Comparison of ENCODE assay signal across 1 mouse cellular context in the genomic region with DNA sequence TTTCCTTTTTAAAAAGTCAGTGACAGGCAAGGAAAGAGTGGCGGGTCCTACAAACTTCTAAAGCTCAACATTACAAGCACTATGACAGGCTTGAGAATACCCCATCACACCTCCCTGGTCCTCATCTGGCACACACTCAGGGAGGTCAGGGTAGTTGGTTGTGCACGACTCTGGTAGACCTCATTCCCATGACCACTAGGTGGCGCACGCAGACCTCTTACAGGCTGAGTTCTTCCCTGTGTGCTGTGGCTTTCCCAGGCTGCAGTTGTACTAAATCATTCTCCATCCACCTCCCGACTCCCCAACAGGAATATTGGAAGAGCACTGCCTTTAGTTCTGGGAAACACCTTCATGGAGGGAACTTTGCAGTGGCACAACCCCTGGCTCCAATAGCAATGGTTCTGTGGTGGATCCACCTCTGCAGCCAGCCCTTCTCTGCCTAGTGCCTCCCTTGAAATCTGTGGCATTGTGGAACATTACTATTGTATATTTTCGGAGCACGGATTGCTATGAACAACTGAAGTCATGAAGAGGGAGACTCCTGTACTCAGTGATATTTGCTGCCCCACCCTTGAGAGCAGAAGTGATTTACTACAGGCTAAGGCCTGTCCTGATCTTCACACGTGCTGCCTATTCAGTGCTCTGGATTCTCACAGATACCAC.
TF ChIP-seq lines count a peak whose summit lies in the region.

No protein-coding gene starts in this region.

TF ChIP-seq in CH12.LX, 34 proteins besides CTCF, POLR2A, EP300 and RAD21:
- TF ChIP-seq JUND (conservative IDR thresholded peaks at IDR 0.05; ENCODE audit: low read depth, low read length) (no peak), MEF2A (IDR thresholded peaks at IDR 0.05; ENCODE audit: borderline replicate concordance, low read depth, low read length) (0 out of 2 replicates have a peak, but pooled peaks have one; percentile 12), ZC3H11A (IDR thresholded peaks at IDR 0.05; ENCODE audit: low read depth, low read length) (peak; percentile 61), BHLHE40 (IDR thresholded peaks at IDR 0.05; ENCODE audit: low read depth, low read length) (peak; percentile 26; the same call in 1 of the 2 replicates), NELFE (IDR thresholded peaks at IDR 0.05; ENCODE audit: low read depth, low read length) (peak; percentile 56; the same call in 1 of the 2 replicates), MAX (IDR thresholded peaks at IDR 0.05; ENCODE audit: low read length) (0 out of 2 replicates have a peak, but pooled peaks have one; percentile 26), TCF12 (IDR thresholded peaks at IDR 0.05; ENCODE audit: low read depth, low read length) (no peak), IRF4 (IDR thresholded peaks at IDR 0.05; ENCODE audit: low read depth, low read length) (0 out of 2 replicates have a peak, but pooled peaks have one; percentile 55), SMC3 (IDR thresholded peaks at IDR 0.05; ENCODE audit: low read depth, low read length) (peak; percentile 93), USF2 (conservative IDR thresholded peaks at IDR 0.05; ENCODE audit: low read depth, low read length) (no peak), MYC (IDR thresholded peaks at IDR 0.05; ENCODE audit: low read depth, low read length) (no peak), CHD1 (IDR thresholded peaks at IDR 0.05; ENCODE audit: low read depth, low read length) (no peak), NRF1 (IDR thresholded peaks at IDR 0.05; ENCODE audit: low read depth, low read length) (no peak)
TF ChIP-seq in CH12.LX: peak in this region for 7.
